Mouse (Mus musculus): ENCODE measurements around the gene Olfr809. TPM values are rescaled to one million over a fixed set of nuclear protein-coding genes. Genes with fewer than 3 reads are reported as not detected.

The Olfr809 gene
- not detected in 2 replicates for polyA plus RNA-seq (2014; fragmentation: Nextera tagmentation; extraction: Ambion mirVana)

DNA sequence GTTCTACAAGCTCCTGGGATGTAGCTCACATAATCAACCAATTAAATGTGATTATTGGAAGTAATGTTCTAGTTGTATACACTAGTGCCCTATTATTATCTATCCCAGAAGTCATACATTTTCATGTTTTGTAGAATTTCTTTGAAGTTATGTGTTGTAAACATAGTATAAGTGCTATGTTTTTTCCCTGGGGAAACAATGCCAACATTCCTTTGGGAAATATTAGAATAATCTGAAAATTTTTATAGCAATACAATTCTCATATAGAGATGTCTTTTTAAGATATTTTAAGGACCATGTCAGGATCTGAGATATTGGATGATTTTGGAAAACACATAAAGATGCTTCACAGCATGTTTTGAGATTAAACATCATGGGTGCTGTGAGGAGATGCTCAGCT, at the start of gene Olfr809:
Gene Olfr809 (plus strand): TSS at position 301 of the 400 bp plus-strand sequence.
- Histone ChIP-seq H3K4me1 (replicated peaks; ENCODE audit: control insufficient read depth, insufficient read depth, low read length) (no peaks in the 10 kb centered on the region), H3K27ac (ENCODE audit: low read depth, low read length) (no peak within 1 kb of the TSS), H3K27me3 (ENCODE audit: control insufficient read depth, insufficient read depth, low read length) (no peaks in the 10 kb centered on the region), H3K36me3 (ENCODE audit: control insufficient read depth, insufficient read depth, low read length) (no peaks in the 10 kb centered on the region), H3K4me2 (replicated peaks; ENCODE audit: low read depth, low read length) (no peak within 1 kb of the TSS), H3K4me3 (ENCODE audit: low read depth, low read length) (no peak within 1 kb of the TSS), H3K9me3 (ENCODE audit: control insufficient read depth, low read length) (no peaks in the 10 kb centered on the region), H3K9ac (ENCODE audit: low read depth, low read length) (no peak within 1 kb of the TSS)
- DNase-seq (ENCODE audit: low spot score), result no peak
- no peak for ATAC-seq (ENCODE audit: low FRiP score)

DNA sequence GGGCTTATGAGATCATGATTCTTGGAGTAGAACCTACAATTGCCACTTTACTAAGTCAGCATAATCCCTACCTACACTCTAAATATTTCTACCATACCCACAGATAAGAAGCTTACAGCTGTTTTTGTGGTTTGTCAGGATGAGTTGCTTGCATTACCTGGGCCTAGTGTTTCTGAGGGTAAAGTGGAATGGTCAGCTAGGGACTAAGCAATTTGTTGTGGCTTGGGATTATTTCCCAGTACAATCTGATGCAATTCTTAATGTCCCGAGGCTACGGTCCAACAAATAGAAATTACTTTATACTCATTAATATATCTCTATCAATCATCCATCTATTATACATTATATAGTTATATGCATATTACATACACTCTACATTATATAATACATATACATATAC, 45.2 kb upstream of the Olfr809 start, which contains the start of gene Olfr805:
Gene Olfr805 (minus strand): TSS at position 101 of the 400 bp plus-strand sequence.
- ATAC-seq (ENCODE audit: low FRiP score), result no peak
- Histone ChIP-seq H3K36me3 (ENCODE audit: control insufficient read depth, insufficient read depth, low read length) (no peaks in the 10 kb centered on the region), H3K4me3 (ENCODE audit: low read depth, low read length) (no peak within 1 kb of the TSS), H3K9me3 (ENCODE audit: control insufficient read depth, low read length) (no peaks in the 10 kb centered on the region), H3K27ac (ENCODE audit: low read depth, low read length) (no peak within 1 kb of the TSS), H3K27me3 (ENCODE audit: control insufficient read depth, insufficient read depth, low read length) (no peaks in the 10 kb centered on the region), H3K4me2 (replicated peaks; ENCODE audit: low read depth, low read length) (no peak within 1 kb of the TSS), H3K4me1 (replicated peaks; ENCODE audit: control insufficient read depth, insufficient read depth, low read length) (no peaks in the 10 kb centered on the region), H3K9ac (ENCODE audit: low read depth, low read length) (no peak within 1 kb of the TSS)
- 98% methylated on average over 2 of the region's 2 CpGs for WGBS
- DNase-seq (ENCODE audit: low spot score), result no peak

DNA sequence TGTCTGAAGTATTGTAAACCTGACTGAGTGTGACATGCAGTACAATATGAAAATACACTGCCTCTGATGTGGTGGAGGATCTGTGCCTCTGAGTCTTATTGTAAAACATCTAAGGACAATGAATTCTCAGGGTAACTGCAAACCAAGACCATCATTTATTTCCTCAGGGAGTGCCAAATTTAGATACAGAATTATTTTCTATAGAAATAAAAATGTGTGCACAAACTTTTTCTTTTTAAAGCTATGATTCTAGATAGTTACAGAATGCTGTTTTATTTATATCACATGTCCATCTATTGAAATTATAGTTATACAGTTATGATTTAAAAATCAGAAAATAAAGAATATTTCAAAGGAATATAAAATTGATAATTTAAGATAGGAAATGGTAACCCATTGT, 32.6 kb upstream of the Olfr809 start, which contains the start of gene Olfr806:
Gene Olfr806 (minus strand): TSS at position 101 of the 400 bp plus-strand sequence.
- no peak within 1 kb of the TSS for H3K4me3 ChIP-seq (ENCODE audit: low read depth, low read length)
- no peaks in the 10 kb centered on the region for H3K36me3 ChIP-seq (ENCODE audit: control insufficient read depth, insufficient read depth, low read length)
- no peaks in the 10 kb centered on the region for H3K27me3 ChIP-seq (ENCODE audit: control insufficient read depth, insufficient read depth, low read length)
- H3K4me2 ChIP-seq (replicated peaks; ENCODE audit: low read depth, low read length), result no peak within 1 kb of the TSS
- no peak for DNase-seq (ENCODE audit: low spot score)
- no peaks in the 10 kb centered on the region for H3K9me3 ChIP-seq (ENCODE audit: control insufficient read depth, low read length)
- no peak for ATAC-seq (ENCODE audit: low FRiP score)
- H3K4me1 ChIP-seq (replicated peaks; ENCODE audit: control insufficient read depth, insufficient read depth, low read length), result no peaks in the 10 kb centered on the region
- no peak within 1 kb of the TSS for H3K27ac ChIP-seq (ENCODE audit: low read depth, low read length)
- H3K9ac ChIP-seq (ENCODE audit: low read depth, low read length), result no peak within 1 kb of the TSS

DNA sequence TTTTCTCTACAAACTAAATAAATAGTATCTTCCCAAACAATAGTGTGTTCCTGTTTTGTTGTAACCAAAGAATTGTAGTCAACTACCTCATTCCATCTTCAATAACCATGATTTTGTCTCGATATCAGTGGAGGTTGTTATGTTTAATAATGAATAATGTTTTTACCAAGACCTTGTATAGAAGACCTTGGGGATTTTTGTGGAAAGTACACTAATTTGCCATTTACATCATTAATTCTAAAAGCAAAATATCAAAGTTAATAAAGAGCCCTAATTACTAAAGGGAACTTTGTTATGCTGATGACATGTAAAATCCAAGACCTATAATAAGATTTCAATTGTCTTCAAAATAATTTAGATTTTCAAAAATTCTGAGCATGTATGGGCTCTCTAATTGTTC, 16.7 kb upstream of the Olfr809 start, which contains the start of gene Olfr807:
Gene Olfr807 (minus strand): TSS at position 101 of the 400 bp plus-strand sequence.
- H3K9me3 ChIP-seq (ENCODE audit: control insufficient read depth, low read length), result no peaks in the 10 kb centered on the region
- no peaks in the 10 kb centered on the region for H3K4me1 ChIP-seq (replicated peaks; ENCODE audit: control insufficient read depth, insufficient read depth, low read length)
- no peak within 1 kb of the TSS for H3K9ac ChIP-seq (ENCODE audit: low read depth, low read length)
- no peak within 1 kb of the TSS for H3K4me3 ChIP-seq (ENCODE audit: low read depth, low read length)
- no peaks in the 10 kb centered on the region for H3K27me3 ChIP-seq (ENCODE audit: control insufficient read depth, insufficient read depth, low read length)
- no peak for DNase-seq (ENCODE audit: low spot score)
- ATAC-seq (ENCODE audit: low FRiP score), result no peak
- H3K36me3 ChIP-seq (ENCODE audit: control insufficient read depth, insufficient read depth, low read length), result no peaks in the 10 kb centered on the region
- no peak within 1 kb of the TSS for H3K27ac ChIP-seq (ENCODE audit: low read depth, low read length)
- 89% methylated on average over 1 of the region's 1 CpGs for WGBS
- no peak within 1 kb of the TSS for H3K4me2 ChIP-seq (replicated peaks; ENCODE audit: low read depth, low read length)

DNA sequence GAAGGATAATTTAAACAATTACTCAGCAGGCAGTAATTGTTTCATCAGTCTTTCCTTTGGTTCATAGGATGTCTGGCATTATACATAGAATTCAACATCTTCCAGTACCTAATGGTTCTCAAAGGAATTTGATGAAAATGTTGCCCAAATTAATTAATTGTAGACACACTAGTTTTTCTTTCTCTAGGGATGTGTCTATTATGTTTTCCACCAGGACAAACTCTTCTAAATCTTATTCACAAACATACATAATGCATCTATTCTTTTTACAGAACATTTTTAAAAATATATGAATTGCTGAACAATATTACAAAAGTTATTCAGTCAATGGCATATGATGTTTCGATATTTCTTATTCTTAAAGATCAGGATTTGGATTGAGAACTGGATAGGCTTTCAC, 9.3 kb upstream of the Olfr809 start, which contains the start of gene Olfr808:
Gene Olfr808 (plus strand): TSS at position 301 of the 400 bp plus-strand sequence.
- no peak for DNase-seq (ENCODE audit: low spot score)
- H3K9me3 ChIP-seq (ENCODE audit: control insufficient read depth, low read length), result no peaks in the 10 kb centered on the region
- H3K4me1 ChIP-seq (replicated peaks; ENCODE audit: control insufficient read depth, insufficient read depth, low read length), result no peaks in the 10 kb centered on the region
- no peak within 1 kb of the TSS for H3K4me2 ChIP-seq (replicated peaks; ENCODE audit: low read depth, low read length)
- no peak within 1 kb of the TSS for H3K27ac ChIP-seq (ENCODE audit: low read depth, low read length)
- ATAC-seq (ENCODE audit: low FRiP score), result no peak
- no peaks in the 10 kb centered on the region for H3K36me3 ChIP-seq (ENCODE audit: control insufficient read depth, insufficient read depth, low read length)
- 95% methylated on average over 1 of the region's 1 CpGs for WGBS
- H3K4me3 ChIP-seq (ENCODE audit: low read depth, low read length), result no peak within 1 kb of the TSS
- no peak within 1 kb of the TSS for H3K9ac ChIP-seq (ENCODE audit: low read depth, low read length)
- no peaks in the 10 kb centered on the region for H3K27me3 ChIP-seq (ENCODE audit: control insufficient read depth, insufficient read depth, low read length)

DNA sequence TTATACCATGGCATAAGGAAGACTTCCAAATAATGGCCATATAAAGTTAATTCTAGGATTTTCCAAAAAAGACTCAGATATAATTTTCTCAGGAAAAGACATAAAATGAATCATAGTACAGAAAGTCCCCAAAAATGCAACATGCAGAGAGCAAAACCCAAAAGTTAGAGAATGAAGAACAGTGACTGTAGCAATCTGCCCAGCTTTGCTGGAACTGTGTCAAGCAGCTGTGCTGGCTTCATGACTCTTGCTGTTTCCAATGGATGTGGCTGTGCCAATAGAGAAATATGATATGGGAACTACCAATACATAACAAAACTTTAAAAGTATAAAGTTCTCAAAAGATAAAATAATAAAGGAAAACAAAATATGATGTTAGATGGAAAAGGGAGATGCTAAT, 3.7 kb downstream of the Olfr809 start:
- no peak for DNase-seq (ENCODE audit: low spot score)
- Histone ChIP-seq H3K27ac (ENCODE audit: low read depth, low read length) (no peak overlapping the region), H3K4me3 (ENCODE audit: low read depth, low read length) (no peak overlapping the region), H3K36me3 (ENCODE audit: control insufficient read depth, insufficient read depth, low read length) (no peaks in the 10 kb centered on the region), H3K4me1 (replicated peaks; ENCODE audit: control insufficient read depth, insufficient read depth, low read length) (no peaks in the 10 kb centered on the region), H3K9me3 (ENCODE audit: control insufficient read depth, low read length) (no peaks in the 10 kb centered on the region), H3K27me3 (ENCODE audit: control insufficient read depth, insufficient read depth, low read length) (no peaks in the 10 kb centered on the region), H3K4me2 (replicated peaks; ENCODE audit: low read depth, low read length) (no peak overlapping the region), H3K9ac (ENCODE audit: low read depth, low read length) (no peak overlapping the region)
- no peak for ATAC-seq (ENCODE audit: low FRiP score)

DNA sequence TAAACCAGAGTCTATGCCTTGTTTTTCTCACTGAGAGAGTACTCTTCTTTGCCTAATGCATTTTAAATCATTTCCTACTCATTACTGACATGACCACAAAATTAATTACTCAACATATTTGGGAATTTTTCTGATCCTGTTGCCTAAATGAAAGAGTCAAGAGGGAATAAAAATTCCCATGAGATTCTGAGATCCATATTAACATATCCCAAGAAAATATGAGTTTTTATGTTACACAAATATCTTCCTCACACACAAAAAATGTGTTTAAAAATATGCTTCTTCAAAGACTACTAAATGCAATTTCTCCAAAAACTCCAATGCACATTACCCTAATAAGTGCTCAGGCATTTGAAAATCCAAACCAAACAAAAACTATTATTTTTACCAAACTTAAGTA, 20.4 kb downstream of the Olfr809 start, which contains the start of gene Olfr810:
Gene Olfr810 (minus strand): TSS at position 101 of the 400 bp plus-strand sequence.
- DNase-seq (ENCODE audit: low spot score) (no peak), ATAC-seq (ENCODE audit: low FRiP score) (no peak)
- H3K4me1 ChIP-seq (replicated peaks; ENCODE audit: control insufficient read depth, insufficient read depth, low read length), result no peaks in the 10 kb centered on the region
- H3K9me3 ChIP-seq (ENCODE audit: control insufficient read depth, low read length), result no peaks in the 10 kb centered on the region
- no peak within 1 kb of the TSS for H3K27ac ChIP-seq (ENCODE audit: low read depth, low read length)
- no peaks in the 10 kb centered on the region for H3K27me3 ChIP-seq (ENCODE audit: control insufficient read depth, insufficient read depth, low read length)
- H3K9ac ChIP-seq (ENCODE audit: low read depth, low read length), result no peak within 1 kb of the TSS
- no peak within 1 kb of the TSS for H3K4me3 ChIP-seq (ENCODE audit: low read depth, low read length)
- no peaks in the 10 kb centered on the region for H3K36me3 ChIP-seq (ENCODE audit: control insufficient read depth, insufficient read depth, low read length)
- H3K4me2 ChIP-seq (replicated peaks; ENCODE audit: low read depth, low read length), result no peak within 1 kb of the TSS

DNA sequence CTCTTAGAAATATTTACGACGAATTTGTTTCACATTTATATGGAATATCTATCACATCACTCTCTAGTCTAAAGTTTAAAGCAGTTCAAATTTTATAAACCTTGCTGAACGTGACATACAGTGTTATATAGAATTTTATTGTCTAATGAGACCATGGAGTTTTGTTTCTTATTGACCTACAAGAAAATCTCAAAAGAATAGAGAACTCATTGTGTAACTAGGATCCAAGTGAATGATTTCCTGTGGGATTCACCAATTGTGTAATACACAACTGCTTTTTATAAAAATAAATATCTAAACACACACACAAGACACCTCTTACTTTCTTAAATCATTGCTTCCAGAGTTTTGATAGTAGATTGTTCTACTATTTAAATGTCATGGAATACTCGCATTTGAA, 29.9 kb downstream of the Olfr809 start, which contains the start of gene Olfr811:
Gene Olfr811 (minus strand): TSS at position 101 of the 400 bp plus-strand sequence.
- Histone ChIP-seq H3K4me2 (replicated peaks; ENCODE audit: low read depth, low read length) (no peak within 1 kb of the TSS), H3K4me1 (replicated peaks; ENCODE audit: control insufficient read depth, insufficient read depth, low read length) (no peaks in the 10 kb centered on the region), H3K27ac (ENCODE audit: low read depth, low read length) (no peak within 1 kb of the TSS), H3K9ac (ENCODE audit: low read depth, low read length) (no peak within 1 kb of the TSS), H3K9me3 (ENCODE audit: control insufficient read depth, low read length) (no peaks in the 10 kb centered on the region), H3K36me3 (ENCODE audit: control insufficient read depth, insufficient read depth, low read length) (no peaks in the 10 kb centered on the region), H3K27me3 (ENCODE audit: control insufficient read depth, insufficient read depth, low read length) (no peaks in the 10 kb centered on the region), H3K4me3 (ENCODE audit: low read depth, low read length) (no peak within 1 kb of the TSS)
- no peak for DNase-seq (ENCODE audit: low spot score)
- WGBS, result 85% methylated on average over 4 of the region's 4 CpGs
- ATAC-seq (ENCODE audit: low FRiP score), result no peak
